Mouse (Mus musculus): ENCODE data around the gene Arfgef3.

DNA sequence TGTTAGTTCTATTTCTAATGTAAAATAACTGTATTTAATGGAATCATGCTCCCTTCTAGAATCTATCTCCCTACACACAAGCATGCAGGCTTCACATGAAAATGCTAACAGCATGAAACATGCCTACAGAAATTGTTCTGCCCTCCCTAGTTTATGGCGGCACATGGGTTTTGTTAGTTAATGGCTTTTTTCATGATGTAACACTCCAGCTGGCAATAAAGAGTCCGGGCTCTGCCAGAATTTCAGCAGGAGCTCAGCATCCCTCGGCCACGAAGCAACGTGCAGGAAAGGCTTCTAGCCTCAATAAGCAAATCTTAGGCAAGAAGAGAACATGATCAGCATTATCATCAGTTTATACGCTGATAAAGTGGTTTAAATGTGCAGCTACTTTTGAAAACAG is 32.8 kb downstream of the Arfgef3 start:
- no peak for TF ChIP-seq CTCF (IDR thresholded peaks at IDR 0.05; ENCODE audit: control insufficient read depth, insufficient read depth, insufficient replicate concordance, low read depth, low read length)
- TF ChIP-seq POLR2A (IDR thresholded peaks at IDR 0.05; ENCODE audit: control insufficient read depth, low read depth, low read length): no peak

Measured in testis, adult 2 months (tissue).